Mouse (Mus musculus) liver, embryonic 14.5 days (tissue): ENCODE results near the gene Gsn.

ENCODE experiments used
- CTCF ChIP-seq: IDR thresholded peaks from 2 replicates; pipeline ENCODE4 v1.5.1; 2016; ENCODE audit warnings: antibody characterized with exemption, low read depth, control low read depth
- EP300 ChIP-seq: IDR thresholded peaks from 2 replicates; pipeline ENCODE4 v1.6.1; 2016; ENCODE audit warnings: antibody characterized with exemption, low read depth

DNA sequence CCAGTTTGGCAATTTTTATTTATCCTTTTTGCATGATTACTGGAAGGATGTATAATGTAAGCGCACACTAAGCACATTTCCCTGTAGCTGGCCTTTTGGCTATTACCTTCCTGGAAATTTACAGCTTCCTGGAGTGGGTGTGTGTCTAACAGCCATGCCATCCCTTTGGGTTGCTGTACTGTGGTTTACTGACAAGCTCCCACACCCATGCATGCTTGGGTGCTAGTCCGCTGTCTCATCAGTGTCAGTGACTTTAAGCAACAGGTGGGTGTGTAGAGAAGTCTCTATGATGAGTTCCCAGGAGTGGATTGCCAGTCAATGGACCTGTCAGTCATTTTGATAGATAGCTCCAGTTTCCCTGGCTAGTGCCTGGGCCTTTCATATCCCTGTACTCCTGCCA is 43.3 kb downstream of the Gsn start:
- TF ChIP-seq CTCF = no peak
- TF ChIP-seq EP300 = no peak
